8 mouse cellular contexts compared by ENCODE assay signal in genomic region chr12:91641631-91642141, GRCm38 (mm10). TPM values are rescaled to one million over a fixed set of nuclear protein-coding genes. Genes with fewer than 3 reads are reported as not detected.
DNase-seq lines count a peak whose midpoint lies in the region; ATAC-seq lines count a peak whose summit lies in the region.

No protein-coding gene starts in this region.

- H3K9ac ChIP-seq in embryonic facial prominence, embryonic 15.5 days: no peak overlapping the region
- H3K9ac ChIP-seq in hindbrain, embryonic 15.5 days: 0 out of 2 replicates have a peak overlapping the region, but pooled peaks have one; percentile 26
- no peak overlapping the region for H3K9ac ChIP-seq in limb, embryonic 13.5 days
- no peak overlapping the region for H3K9ac ChIP-seq in neural tube, embryonic 15.5 days (replicated peaks)

- H3K27ac ChIP-seq in embryonic facial prominence, embryonic 15.5 days (replicated peaks): no peak overlapping the region
- H3K27ac ChIP-seq in hindbrain, embryonic 15.5 days (replicated peaks): peak overlapping the region; percentile 72
- no peak overlapping the region for H3K27ac ChIP-seq in limb, embryonic 13.5 days
- H3K27ac ChIP-seq in neural tube, embryonic 15.5 days (replicated peaks): peak overlapping the region; percentile 61

- H3K4me2 ChIP-seq in embryonic facial prominence, embryonic 15.5 days (replicated peaks): peak overlapping the region; percentile 40
- peak overlapping the region; percentile 48 for H3K4me2 ChIP-seq in hindbrain, embryonic 15.5 days
- H3K4me2 ChIP-seq in limb, embryonic 13.5 days (replicated peaks): peak overlapping the region; percentile 57
- H3K4me2 ChIP-seq in neural tube, embryonic 15.5 days: peak overlapping the region; percentile 51

- H3K27me3 ChIP-seq in embryonic facial prominence, embryonic 15.5 days: no peaks in the 10 kb centered on the region
- H3K27me3 ChIP-seq in hindbrain, embryonic 15.5 days: no peaks in the 10 kb centered on the region
- H3K27me3 ChIP-seq in limb, embryonic 13.5 days: no peaks in the 10 kb centered on the region
- no peaks in the 10 kb centered on the region for H3K27me3 ChIP-seq in neural tube, embryonic 15.5 days (replicated peaks)

- 24% methylated on average over 13 of the region's 13 CpGs for WGBS in embryonic facial prominence, embryonic 15.5 days
- 7% methylated on average over 13 of the region's 13 CpGs for WGBS in hindbrain, embryonic 15.5 days
- 15% methylated on average over 13 of the region's 13 CpGs for WGBS in limb, embryonic 13.5 days
- WGBS in neural tube, embryonic 15.5 days: 10% methylated on average over 13 of the region's 13 CpGs

- H3K4me1 ChIP-seq in embryonic facial prominence, embryonic 15.5 days: peaks cover 22% of the 10 kb centered on the region
- peaks cover 25% of the 10 kb centered on the region for H3K4me1 ChIP-seq in hindbrain, embryonic 15.5 days (replicated peaks)
- peaks cover 12% of the 10 kb centered on the region; the same call in 1 of the 2 replicates for H3K4me1 ChIP-seq in limb, embryonic 13.5 days
- H3K4me1 ChIP-seq in neural tube, embryonic 15.5 days: peaks cover 24% of the 10 kb centered on the region

- no peak for ATAC-seq in embryonic facial prominence, embryonic 15.5 days (ENCODE audit: insufficient number of reproducible peaks, low FRiP score, low TSS enrichment, low read depth)
- peak; percentile 51; the same call in 1 of the 2 replicates for ATAC-seq in hindbrain, embryonic 15.5 days (ENCODE audit: low FRiP score, low read depth)
- no peak; the same call in 1 of the 2 replicates for ATAC-seq in limb, embryonic 13.5 days (ENCODE audit: low FRiP score, low read depth)
- peak; percentile 47; the same call in 1 of the 2 replicates for ATAC-seq in neural tube, embryonic 15.5 days (ENCODE audit: low FRiP score)

- DNase-seq in ES-CJ7 (ENCODE audit: low read depth, low spot score): peak; percentile 48
- DNase-seq in adrenal gland, postnatal 36 days: peak; percentile 15 to 43
- no peak for DNase-seq in gastrocnemius, adult 8-10 months (ENCODE audit: low spot score in 2 of 2)
- no peak for DNase-seq in spleen, postnatal 10 days (ENCODE audit: low spot score in 2 of 2)

- no peaks in the 10 kb centered on the region for H3K36me3 ChIP-seq in embryonic facial prominence, embryonic 15.5 days
- no peaks in the 10 kb centered on the region for H3K36me3 ChIP-seq in hindbrain, embryonic 15.5 days
- H3K36me3 ChIP-seq in limb, embryonic 13.5 days: no peaks in the 10 kb centered on the region
- no peaks in the 10 kb centered on the region for H3K36me3 ChIP-seq in neural tube, embryonic 15.5 days

- H3K4me3 ChIP-seq in embryonic facial prominence, embryonic 15.5 days (replicated peaks): peak overlapping the region; percentile 12; the same call in 1 of the 2 replicates
- peak overlapping the region; percentile 19; the same call in 1 of the 2 replicates for H3K4me3 ChIP-seq in hindbrain, embryonic 15.5 days
- H3K4me3 ChIP-seq in limb, embryonic 13.5 days: peak overlapping the region; percentile 27
- H3K4me3 ChIP-seq in neural tube, embryonic 15.5 days (replicated peaks): peak overlapping the region; percentile 12

- H3K9me3 ChIP-seq in embryonic facial prominence, embryonic 15.5 days (replicated peaks): no peaks in the 10 kb centered on the region
- no peaks in the 10 kb centered on the region for H3K9me3 ChIP-seq in hindbrain, embryonic 15.5 days
- H3K9me3 ChIP-seq in limb, embryonic 13.5 days: no peaks in the 10 kb centered on the region
- no peaks in the 10 kb centered on the region for H3K9me3 ChIP-seq in neural tube, embryonic 15.5 days (replicated peaks)

RNA-seq across cellular contexts. Expression of gene Gtf2a1, which starts 51.4 kb away (rescaled TPM):
- total RNA-seq in adrenal gland, postnatal 36 days (2021): 10 to 100 TPM; 34.9 to 51.0 TPM
- 36.5 and 36.8 TPM in 2 replicates for polyA plus RNA-seq in embryonic facial prominence, embryonic 15.5 days (2015; fragmentation: Nextera tagmentation; extraction: Ambion mirVana)
- polyA plus RNA-seq in hindbrain, embryonic 15.5 days (2015; fragmentation: Nextera tagmentation; extraction: Ambion mirVana): 55.2 and 57.8 TPM in 2 replicates
- 47.6 and 50.4 TPM in 2 replicates for polyA plus RNA-seq in limb, embryonic 13.5 days (2015; fragmentation: Nextera tagmentation; extraction: Ambion mirVana)
- 53.3 and 54.9 TPM in 2 replicates for polyA plus RNA-seq in neural tube, embryonic 15.5 days (2015; fragmentation: Nextera tagmentation; extraction: Ambion mirVana)
- 10 to 100 TPM; 22.8 to 27.1 (median 25.5) TPM for total RNA-seq in gastrocnemius, adult 8-10 months (2022)

Comparison
In these comparisons a context has a peak if more than half of its experiments do, and no peak if none do; other contexts are left out.
1. DNase-seq: peak in ES-CJ7 (single experiment) and adrenal gland, postnatal 36 days (2 of 2); none in gastrocnemius, adult 8-10 months (0 of 2) and spleen, postnatal 10 days (0 of 2).
2. ATAC-seq: peak in hindbrain, embryonic 15.5 days (single experiment) and neural tube, embryonic 15.5 days (single experiment); none in embryonic facial prominence, embryonic 15.5 days (single experiment) and limb, embryonic 13.5 days (single experiment).
3. H3K27ac ChIP-seq: peak in hindbrain, embryonic 15.5 days (single experiment) and neural tube, embryonic 15.5 days (single experiment); none in embryonic facial prominence, embryonic 15.5 days (single experiment) and limb, embryonic 13.5 days (single experiment).
4. Peak in every context shown above with its lines, with median percentiles within 50 percentile points of each other: H3K4me2 ChIP-seq and H3K4me3 ChIP-seq.